ENCODE assay signal across 8 mouse cellular contexts in the genomic region with DNA sequence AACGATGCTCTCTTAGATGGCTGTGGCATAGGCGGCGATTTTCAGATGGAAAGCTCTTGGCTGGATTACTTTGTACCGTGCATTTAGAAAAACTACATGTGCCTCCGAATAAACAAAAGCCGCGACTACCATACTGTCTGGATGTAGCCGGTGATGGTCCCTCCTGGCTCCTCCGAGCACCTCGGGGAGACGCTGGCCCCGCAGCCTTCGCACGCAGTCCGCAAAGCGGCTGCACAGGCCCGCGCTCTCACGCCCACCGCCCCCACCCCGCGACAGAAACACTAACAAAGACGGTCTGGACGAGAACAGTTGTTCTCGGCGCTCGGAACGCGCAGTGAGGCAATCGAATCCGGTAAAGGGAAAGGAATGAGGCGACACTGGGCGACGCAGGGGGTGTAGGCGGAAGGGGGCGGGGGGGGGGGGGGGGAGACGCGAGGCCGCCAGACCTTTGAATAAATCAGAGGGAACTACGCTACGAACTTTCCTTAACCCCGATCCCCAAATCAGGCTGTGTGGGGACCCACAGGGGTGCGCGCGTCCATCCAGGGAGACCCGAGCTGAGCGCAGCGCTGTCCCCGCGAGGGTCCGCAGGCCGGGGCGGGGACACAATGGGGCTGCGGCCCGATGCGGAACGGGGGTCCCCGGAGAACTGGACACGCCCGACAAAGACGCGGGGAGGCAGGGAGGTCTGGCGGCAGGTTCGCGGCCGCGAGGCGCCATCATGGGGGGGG. TPM values are rescaled to one million over a fixed set of nuclear protein-coding genes. Genes with fewer than 3 reads are reported as not detected.
DNase-seq lines count a peak whose midpoint lies in the region; ATAC-seq and TF ChIP-seq lines count a peak whose summit lies in the region.

No protein-coding gene starts in this region.

- peaks cover 3% of the 10 kb centered on the region for H3K79me2 ChIP-seq in heart, adult 2 months (replicated peaks; ENCODE audit: control insufficient read depth, insufficient read depth, low read length)

- H3K27me3 ChIP-seq in spleen, adult 2 months (ENCODE audit: control insufficient read depth, insufficient read depth, low read length), result peaks cover 6% of the 10 kb centered on the region; the same call in 1 of the 2 replicates
- H3K27me3 ChIP-seq in heart, adult 2 months (ENCODE audit: control insufficient read depth, insufficient read depth, low read length), result no peaks in the 10 kb centered on the region
- H3K27me3 ChIP-seq in kidney, postnatal 0 days (ENCODE audit: insufficient read depth, low read length), result no peaks in the 10 kb centered on the region
- no peaks in the 10 kb centered on the region for H3K27me3 ChIP-seq in lung, embryonic 15.5 days

- WGBS in spleen, adult 2 months, result 2% methylated on average over 55 of the region's 68 CpGs
- WGBS in heart, adult 2 months, result under 1% methylated on average over 60 of the region's 68 CpGs
- under 1% methylated on average over 63 of the region's 68 CpGs for whole genome bisulfite sequencing in kidney, postnatal 0 days
- under 1% methylated on average over 64 of the region's 68 CpGs for WGBS in lung, embryonic 15.5 days
- WGBS in olfactory bulb, adult 2 months, result 2% methylated on average over 66 of the region's 68 CpGs

- H3K9ac ChIP-seq in heart, adult 2 months (ENCODE audit: low read depth, low read length), result peak overlapping the region; percentile 99
- H3K9ac ChIP-seq in kidney, postnatal 0 days (ENCODE audit: low read depth, low read length), result peak overlapping the region; percentile 99
- H3K9ac ChIP-seq in lung, embryonic 15.5 days, result peak overlapping the region; percentile 96

- no peak for TF ChIP-seq EP300 in heart, adult 2 months (IDR thresholded peaks at IDR 0.05; ENCODE audit: insufficient read depth, low read depth, low read length)

- peak overlapping the region; percentile 70 for H3K27ac ChIP-seq in spleen, adult 2 months (ENCODE audit: insufficient read depth, low read length)
- H3K27ac ChIP-seq in heart, adult 2 months, result peak overlapping the region; percentile 98
- peak overlapping the region; percentile 96 for H3K27ac ChIP-seq in kidney, postnatal 0 days
- peak overlapping the region; percentile 98 for H3K27ac ChIP-seq in lung, embryonic 15.5 days
- peak overlapping the region; percentile 66 for H3K27ac ChIP-seq in olfactory bulb, adult 2 months (ENCODE audit: insufficient read depth, low read depth, low read length)

- TF ChIP-seq POLR2A in spleen, adult 2 months (IDR thresholded peaks at IDR 0.05; ENCODE audit: low read depth, low read length), result no peak
- TF ChIP-seq POLR2A in heart, adult 2 months (IDR thresholded peaks at IDR 0.05; ENCODE audit: insufficient read depth, low read depth, low read length), result peak; percentile 47; the same call in 1 of the 2 replicates
- no peak for TF ChIP-seq POLR2A in olfactory bulb, adult 2 months (IDR thresholded peaks at IDR 0.05; ENCODE audit: insufficient read depth, low read depth, low read length)

- peak in 1 of 2 experiments; percentile 8 for DNase-seq in spleen, adult 2 months (ENCODE audit: low read depth in 1 of 2, low spot score in 2 of 2)
- no peak for DNase-seq in spleen, adult 12 weeks (ENCODE audit: low spot score)
- peak; percentile 65 to 68 for DNase-seq in cerebellum, postnatal 14 days
- peak; percentile 65 to 68 for DNase-seq in heart, adult 2 months
- DNase-seq in kidney, postnatal 0 days (ENCODE audit: low spot score), result peak; percentile 71

- H3K4me3 ChIP-seq in spleen, adult 2 months (ENCODE audit: extremely low read depth, insufficient read depth, insufficient read length), result peak overlapping the region; percentile 91
- peak overlapping the region; percentile 79 for H3K4me3 ChIP-seq in heart, adult 2 months
- peak overlapping the region; percentile 86 for H3K4me3 ChIP-seq in kidney, postnatal 0 days (replicated peaks; ENCODE audit: low read depth, low read length)
- H3K4me3 ChIP-seq in lung, embryonic 15.5 days, result peak overlapping the region; percentile 95
- H3K4me3 ChIP-seq in olfactory bulb, adult 2 months (ENCODE audit: insufficient read depth, low read depth, low read length), result peak overlapping the region; percentile 83

- H3K4me1 ChIP-seq in spleen, adult 2 months (ENCODE audit: control insufficient read depth, insufficient read depth, insufficient read length), result no peaks in the 10 kb centered on the region
- H3K4me1 ChIP-seq in heart, adult 2 months (ENCODE audit: control insufficient read depth, insufficient read depth, low read length), result peaks cover 11% of the 10 kb centered on the region
- H3K4me1 ChIP-seq in kidney, postnatal 0 days (replicated peaks; ENCODE audit: insufficient read depth, low read length), result peaks cover 13% of the 10 kb centered on the region
- H3K4me1 ChIP-seq in lung, embryonic 15.5 days, result peaks cover 38% of the 10 kb centered on the region
- H3K4me1 ChIP-seq in olfactory bulb, adult 2 months (ENCODE audit: control insufficient read depth, insufficient read depth, low read length), result peaks cover 9% of the 10 kb centered on the region; the same call in 1 of the 2 replicates

- intact Hi-C loops in heart, adult 2 months (cut with DNase I), result loop anchor here (2.0 to 10.0 kb wide), 6 partner anchors 36 to 374 kb away; a partner anchor contains a TSS

- no peaks in the 10 kb centered on the region for H3K9me3 ChIP-seq in kidney, postnatal 0 days (replicated peaks; ENCODE audit: low read length)
- H3K9me3 ChIP-seq in lung, embryonic 15.5 days, result no peaks in the 10 kb centered on the region

- TF ChIP-seq CTCF in spleen, adult 2 months (IDR thresholded peaks at IDR 0.05; ENCODE audit: extremely low read depth, insufficient read depth, insufficient read length, insufficient replicate concordance), result no peak
- no peak for TF ChIP-seq CTCF in heart, adult 2 months (IDR thresholded peaks at IDR 0.05)
- no peak for TF ChIP-seq CTCF in kidney, postnatal 0 days (IDR thresholded peaks at IDR 0.05; ENCODE audit: low read depth)
- TF ChIP-seq CTCF in olfactory bulb, adult 2 months (IDR thresholded peaks at IDR 0.05; ENCODE audit: insufficient read depth, low read depth, low read length), result no peak

- peak overlapping the region; percentile 68 for H3K4me2 ChIP-seq in kidney, postnatal 0 days (ENCODE audit: low read length)
- peak overlapping the region; percentile 67 for H3K4me2 ChIP-seq in lung, embryonic 15.5 days

- no peaks in the 10 kb centered on the region for H3K36me3 ChIP-seq in spleen, adult 2 months (ENCODE audit: control insufficient read depth, insufficient read depth, low read length)
- peaks cover 5% of the 10 kb centered on the region for H3K36me3 ChIP-seq in heart, adult 2 months (ENCODE audit: control insufficient read depth, insufficient read depth, low read length)
- H3K36me3 ChIP-seq in kidney, postnatal 0 days (ENCODE audit: insufficient read depth, low read length), result no peaks in the 10 kb centered on the region
- H3K36me3 ChIP-seq in lung, embryonic 15.5 days, result no peaks in the 10 kb centered on the region

- ATAC-seq in kidney, postnatal 0 days (replicated peaks; ENCODE audit: low FRiP score, low read depth), result peak; percentile 47
- peak; percentile 57; the same call in 1 of the 2 replicates for ATAC-seq in lung, embryonic 15.5 days (ENCODE audit: borderline replicate concordance, extremely low read depth, low FRiP score, low TSS enrichment)
- ATAC-seq in megakaryocyte-erythroid progenitor cell, adult 5-6 weeks (replicated peaks; ENCODE audit: low FRiP score, low TSS enrichment, poor library complexity, severe bottlenecking), result no peak

RNA-seq across cellular contexts. Expression of a gene that starts 0.9 kb away (rescaled TPM):
- 16.7 and 22.9 TPM in 2 replicates for polyA plus RNA-seq in spleen, adult 2 months (2012; rRNA removed)
- 10 to 100 TPM; 12.7 to 14.0 TPM for total RNA-seq in heart, adult 2 months (2021)
- 18.0 and 18.7 TPM in 2 replicates for polyA plus RNA-seq in heart, adult 2 months (2012; rRNA removed)
- 34.3 and 36.6 TPM in 2 replicates for polyA plus RNA-seq in kidney, postnatal 0 days (2015; fragmentation: Nextera tagmentation; extraction: Ambion mirVana)
- 36.1 and 38.5 TPM in 2 replicates for polyA plus RNA-seq in lung, embryonic 15.5 days (2015; fragmentation: Nextera tagmentation; extraction: Ambion mirVana)
- not detected in 2 replicates for polyA plus RNA-seq in olfactory bulb, adult 2 months (2012; ENCODE audit: insufficient read depth, insufficient read length, low replicate concordance, missing spikeins)
- total RNA-seq in megakaryocyte-erythroid progenitor cell, adult 5-6 weeks (2014; fragmentation: Nextera tagmentation), result 4.2 and 5.1 TPM in 2 replicates
- 1.8 and 8.9 TPM in 2 replicates for total RNA-seq in megakaryocyte-erythroid progenitor cell, adult 5-6 weeks (2017)
